Mouse (Mus musculus) embryonic stem cell, embryonic (primary cell): ENCODE measurements around the gene Ddx42.

Source experiments
- CTCF ChIA-PET, 4 experiments: fragments of 300-600 bp in 2 of 4; fragments of 350-600 bp in 2 of 4; sonication (Branson Sonifier 250); formaldehyde crosslinking; loops; one replicate each; lab custom pipeline; 2022; ENCODE audit warnings: inconsistent platforms in 2 of 4; lab: Charles Lee
- POLR2A ChIA-PET, 4 experiments: fragments of 300-600 bp in 2 of 4; fragments of 350-600 bp in 2 of 4; sonication (Branson Sonifier 250); formaldehyde crosslinking; loops; one replicate each; lab custom pipeline; 2022; ENCODE audit warnings: antibody characterized with exemption in 4 of 4, inconsistent platforms in 1 of 4; lab: Charles Lee

Gene Ddx42

DNA sequence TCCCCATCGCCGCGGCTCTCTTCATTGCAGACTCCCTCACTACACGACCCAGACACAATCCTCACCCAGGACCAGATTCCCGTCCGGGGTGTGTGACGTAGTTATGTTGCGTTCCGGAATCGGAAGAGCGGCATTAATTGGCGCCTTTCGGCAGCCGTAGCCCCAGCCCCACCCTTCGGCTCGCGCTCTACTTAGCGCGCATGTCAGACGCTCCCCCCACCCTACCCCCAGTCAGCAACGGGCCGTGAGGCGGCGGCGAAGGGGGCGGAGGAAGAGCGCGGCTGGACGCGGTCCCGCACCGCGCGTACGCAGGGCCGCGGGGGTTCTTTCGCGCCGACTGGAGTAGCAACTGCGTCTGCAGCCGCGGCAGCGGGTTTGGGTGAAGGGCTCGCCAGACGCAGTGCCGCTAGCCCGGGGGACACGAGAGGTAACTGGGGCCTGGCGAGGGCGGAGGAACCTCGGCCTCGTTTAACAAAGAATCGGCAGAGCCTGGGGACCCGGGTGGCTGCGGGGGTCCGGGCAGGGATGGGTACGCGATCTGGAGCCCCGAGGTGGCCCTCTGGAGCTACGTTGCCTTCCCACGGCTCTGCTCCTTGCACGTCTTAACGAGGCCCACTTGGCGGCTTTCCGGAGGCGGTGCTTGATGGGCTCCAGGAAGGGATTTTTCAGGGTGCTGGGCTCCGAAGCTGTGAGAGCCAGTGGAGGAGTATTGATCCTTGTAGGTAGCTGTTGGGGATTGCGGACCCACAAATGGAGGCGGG, at the start of gene Ddx42:
Ddx42 (plus strand) TSS at position 197 of the 761 bp plus-strand sequence.
- ChIA-PET CTCF (interaction anchor here in 3 of 4 experiments (0.5 to 1.3 kb wide), 8 partner anchors 9 to 273 kb away, joined by 3 to 5 read pairs (median 4); partner anchors contain the start of genes Map3k3 (in 1 of the 3), Smarcd2 (in 1 of the 3) and Tcam1 (in 1 of the 3)), POLR2A (interaction anchor here (0.6 to 5.0 kb wide), 99 partner anchors 9 to 782 kb away, joined by 3 to 144 read pairs (median 5); partner anchors contain the start of genes Smarcd2 (in 3 of the 4), Cep95 (in 2 of the 4), Dcaf7 (in 2 of the 4) and Ddx5 (in 2 of the 4))

DNA sequence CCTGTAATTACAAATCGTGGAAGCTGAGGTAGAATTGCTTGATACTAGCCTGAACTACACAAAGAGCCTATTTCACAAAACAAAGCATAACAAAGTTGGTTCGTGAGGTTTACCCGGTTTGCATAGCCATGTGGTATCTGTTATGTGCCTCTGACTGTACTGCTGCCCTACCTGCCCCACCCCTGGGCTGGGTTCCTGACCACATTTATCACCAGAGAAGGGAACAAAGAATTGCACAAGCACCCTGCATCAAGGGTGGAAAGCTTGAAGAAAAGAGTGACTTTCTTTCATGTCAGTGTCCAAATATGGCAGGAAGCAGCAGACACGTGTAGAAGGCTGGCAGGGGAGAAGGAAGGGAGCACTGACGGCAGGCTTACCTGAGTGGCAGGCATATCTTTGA, 49.3 kb upstream of the Ddx42 start:
- CTCF ChIA-PET, result interaction anchor here in 3 of 4 experiments (0.5 to 0.8 kb wide), 4 partner anchors 72 to 575 kb away, joined by 3 to 4 read pairs (median 3); no protein-coding TSS in a partner anchor
- POLR2A ChIA-PET, result interaction anchor here in 2 of 4 experiments (1.0 to 3.4 kb wide), 4 partner anchors 18 to 26 kb away, joined by 3 to 12 read pairs (median 4); no protein-coding TSS in a partner anchor

DNA sequence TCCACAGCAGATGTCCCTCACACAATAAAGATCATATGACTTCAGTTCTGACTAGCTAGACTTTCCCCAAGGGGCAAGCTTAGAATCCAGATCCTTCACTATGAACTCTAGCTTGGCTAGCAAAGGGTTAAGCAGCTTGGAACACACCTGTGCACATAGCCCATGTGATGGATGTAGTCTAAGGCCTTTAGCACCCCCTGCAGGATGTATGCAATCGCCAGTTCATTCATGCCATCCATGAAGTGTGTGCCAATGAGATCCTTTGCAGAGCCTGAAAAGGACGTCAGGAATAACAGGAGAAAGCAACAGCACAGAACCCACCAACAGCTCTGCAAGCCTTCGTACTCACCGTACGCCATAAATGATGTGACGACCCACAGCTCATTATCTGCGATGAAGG, 45.9 kb upstream of the Ddx42 start:
- ChIA-PET CTCF (interaction anchor here in 2 of 4 experiments (0.5 to 1.4 kb wide), 3 partner anchors 85 to 831 kb away, joined by 3 to 10 read pairs (median 4); no protein-coding TSS in a partner anchor), POLR2A (interaction anchor here in 3 of 4 experiments (0.6 to 1.9 kb wide), 7 partner anchors 9 to 87 kb away, joined by 3 to 7 read pairs (median 4); partner anchors contain the start of genes Ccdc47 (in 1 of the 3), Ddx42 (in 1 of the 3) and Map3k3 (in 1 of the 3))

- ChIA-PET CTCF (interaction anchor here in 1 of 4 experiments (0.6 kb wide), 1 partner anchor 468 kb away, joined by 3 read pairs; no protein-coding TSS in a partner anchor), POLR2A (interaction anchor here (0.5 to 3.1 kb wide), 7 partner anchors 9 to 50 kb away, joined by 3 to 19 read pairs (median 10); partner anchors contain the start of genes Gm10840 (in 1 of the 4) and Limd2 (in 1 of the 4))
Observed at GRCm38 (mm10) chr11:106173228-106173627, 43.5 kb upstream of the Ddx42 start.

DNA sequence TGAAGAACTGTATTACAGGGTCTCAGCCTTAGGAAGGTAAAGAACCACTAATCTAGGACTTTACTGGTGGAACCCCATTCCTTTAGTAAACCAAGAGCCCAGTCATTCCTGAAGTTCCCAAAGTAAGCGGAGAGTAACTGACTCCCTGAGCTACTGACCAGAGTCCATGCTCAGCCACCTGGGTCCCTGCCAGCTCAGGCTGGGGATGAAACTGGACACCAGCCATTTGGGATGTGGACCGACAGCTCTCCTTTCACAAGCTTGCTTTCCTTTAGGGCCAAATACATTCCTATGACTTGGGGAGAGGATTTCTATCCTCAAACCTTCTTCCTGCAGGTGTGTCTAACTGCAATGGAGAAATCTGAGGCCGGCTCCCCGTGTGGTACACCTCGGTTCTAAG, 42.4 kb upstream of the Ddx42 start:
- CTCF ChIA-PET, result interaction anchor here in 1 of 4 experiments (0.5 kb wide), 1 partner anchor 67 kb away, joined by 4 read pairs; no protein-coding TSS in a partner anchor
- POLR2A ChIA-PET, result interaction anchor here in 3 of 4 experiments (1.4 to 3.1 kb wide), 6 partner anchors 8 to 82 kb away, joined by 4 to 19 read pairs (median 10); no protein-coding TSS in a partner anchor

- CTCF ChIA-PET, result no interaction called here
- POLR2A ChIA-PET, result interaction anchor here in 3 of 4 experiments (1.0 to 3.1 kb wide), 11 partner anchors 9 to 82 kb away, joined by 3 to 19 read pairs (median 5); partner anchors contain the start of genes Ccdc47 (in 1 of the 3), Ddx42 (in 1 of the 3), Gm10840 (in 1 of the 3) and Limd2 (in 1 of the 3)
Observed at GRCm38 (mm10) chr11:106175081-106175480, 41.6 kb upstream of the Ddx42 start.

GRCm38 (mm10) chr11:106176372-106176771, 40.4 kb upstream of the Ddx42 start:
- CTCF ChIA-PET, result no interaction called here
- POLR2A ChIA-PET, result interaction anchor here in 1 of 4 experiments (1.3 to 1.4 kb wide), 3 partner anchors 15 to 40 kb away, joined by 3 to 5 read pairs (median 4); partner anchors contain the start of genes Ccdc47, Ddx42, Gm10840 and Limd2

- CTCF ChIA-PET, result interaction anchor here in 1 of 4 experiments (0.7 kb wide), 1 partner anchor 40 kb away, joined by 8 read pairs; no protein-coding TSS in a partner anchor
Observed at GRCm38 (mm10) chr11:106178036-106178782, 38.5 kb upstream of the Ddx42 start.

GRCm38 (mm10) chr11:106179711-106180448, 36.8 kb upstream of the Ddx42 start:
- ChIA-PET POLR2A (interaction anchor here in 2 of 4 experiments (1.1 to 3.7 kb wide), 5 partner anchors 10 to 37 kb away, joined by 3 to 15 read pairs (median 5); partner anchors contain the start of genes Ccdc47 (in 1 of the 2) and Ddx42 (in 1 of the 2)), CTCF (interaction anchor here in 1 of 4 experiments (0.5 kb wide), 1 partner anchor 147 kb away, joined by 3 read pairs; no protein-coding TSS in a partner anchor)

More at GRCm38 (mm10) chr11:106178036-106178782, 38.5 kb upstream of the Ddx42 start:
- POLR2A ChIA-PET, result interaction anchor here in 2 of 4 experiments (1.0 to 3.7 kb wide), 7 partner anchors 9 to 38 kb away, joined by 3 to 15 read pairs (median 5); partner anchors contain the start of genes Ccdc47 (in 1 of the 2) and Ddx42 (in 1 of the 2)

- CTCF ChIA-PET, result interaction anchor here in 1 of 4 experiments (0.5 kb wide), 1 partner anchor 147 kb away, joined by 3 read pairs; no protein-coding TSS in a partner anchor
Observed at GRCm38 (mm10) chr11:106180449-106180801, 36.3 kb upstream of the Ddx42 start.

DNA sequence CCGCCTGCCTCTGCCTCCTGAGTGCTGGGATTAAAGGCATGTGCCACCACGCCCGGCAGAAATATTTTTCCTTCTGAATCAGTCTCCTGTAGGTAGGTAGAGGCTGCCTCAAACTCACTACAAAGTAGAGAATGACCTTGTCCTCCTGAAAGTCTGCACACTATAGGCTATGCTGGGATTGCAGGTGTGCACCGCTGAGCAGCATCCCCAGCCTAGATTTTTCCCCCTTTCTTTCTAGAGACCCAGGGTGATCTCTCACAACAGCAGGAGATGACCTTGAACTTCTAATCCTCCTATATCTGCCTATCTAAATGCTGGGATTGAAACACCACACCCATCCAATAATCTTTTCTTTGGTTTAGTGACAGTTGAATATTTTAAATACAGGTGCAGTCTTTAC, 29.4 kb upstream of the Ddx42 start:
- ChIA-PET CTCF (interaction anchor here in 1 of 4 experiments (0.7 kb wide), 1 partner anchor 24 kb away, joined by 7 read pairs; no protein-coding TSS in a partner anchor), POLR2A (interaction anchor here in 2 of 4 experiments (0.7 to 1.4 kb wide), 4 partner anchors 10 to 70 kb away, joined by 3 to 6 read pairs (median 4); partner anchors contain the start of gene Ccdc47 (in 1 of the 2))

More at GRCm38 (mm10) chr11:106180449-106180801, 36.3 kb upstream of the Ddx42 start:
- POLR2A ChIA-PET, result interaction anchor here in 2 of 4 experiments (1.1 to 3.7 kb wide), 3 partner anchors 9 to 13 kb away, joined by 5 to 15 read pairs (median 10); no protein-coding TSS in a partner anchor

GRCm38 (mm10) chr11:106191716-106192115, 25.0 kb upstream of the Ddx42 start:
- POLR2A ChIA-PET, result interaction anchor here in 2 of 4 experiments (1.0 to 4.6 kb wide), 4 partner anchors 24 to 107 kb away, joined by 4 to 67 read pairs (median 20); partner anchors contain the start of genes Ccdc47 (in 2 of the 2), Ddx42 (in 1 of the 2), Ftsj3 (in 1 of the 2) and Map3k3 (in 1 of the 2)

DNA sequence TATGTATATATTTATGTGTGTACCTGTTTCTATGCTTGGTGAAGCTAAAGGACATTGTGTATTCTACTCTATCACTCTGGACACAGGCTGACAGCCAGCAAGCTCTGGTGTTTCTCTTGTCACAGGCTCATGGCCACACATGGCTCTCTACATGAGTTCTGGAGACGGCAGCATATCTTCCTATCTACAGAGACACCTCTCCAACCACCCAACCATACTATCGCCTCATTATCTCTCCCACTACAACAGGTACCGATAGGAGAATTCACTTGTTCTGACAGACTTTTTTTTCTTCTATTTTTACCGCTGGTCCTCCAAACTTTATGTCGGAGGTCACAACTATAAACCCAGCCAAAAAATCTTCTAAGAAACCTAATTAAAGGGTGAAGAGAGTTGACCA, 24.5 kb upstream of the Ddx42 start:
- ChIA-PET POLR2A (interaction anchor here in 2 of 4 experiments (1.0 to 4.6 kb wide), 5 partner anchors 23 to 108 kb away, joined by 4 to 67 read pairs (median 11); partner anchors contain the start of genes Ccdc47 (in 2 of the 2), Map3k3 (in 2 of the 2), Ddx42 (in 1 of the 2) and Ftsj3 (in 1 of the 2)), CTCF (no interaction called here)

More at GRCm38 (mm10) chr11:106191716-106192115, 25.0 kb upstream of the Ddx42 start:
- CTCF ChIA-PET, result no interaction called here

GRCm38 (mm10) chr11:106192657-106193370, 23.9 kb upstream of the Ddx42 start:
- ChIA-PET CTCF (interaction anchor here in 1 of 4 experiments (0.8 to 1.6 kb wide), 8 partner anchors 9 to 420 kb away, joined by 3 to 8 read pairs (median 4); partner anchors contain the start of genes Strada, Tcam1 and Tex2), POLR2A (interaction anchor here (0.6 to 4.6 kb wide), 92 partner anchors 8 to 904 kb away, joined by 3 to 144 read pairs (median 6); partner anchors contain the start of genes Ccdc47 (in 4 of the 4), Ddx42 (in 4 of the 4), Gm10840 (in 3 of the 4) and Limd2 (in 3 of the 4))
